Mouse (Mus musculus): ENCODE measurements around the gene Bckdha. TPM values are rescaled to one million over a fixed set of nuclear protein-coding genes. Genes with fewer than 3 reads are reported as not detected.

Gene Bckdha
- polyA plus RNA-seq, 1 experiment: not detected

DNA sequence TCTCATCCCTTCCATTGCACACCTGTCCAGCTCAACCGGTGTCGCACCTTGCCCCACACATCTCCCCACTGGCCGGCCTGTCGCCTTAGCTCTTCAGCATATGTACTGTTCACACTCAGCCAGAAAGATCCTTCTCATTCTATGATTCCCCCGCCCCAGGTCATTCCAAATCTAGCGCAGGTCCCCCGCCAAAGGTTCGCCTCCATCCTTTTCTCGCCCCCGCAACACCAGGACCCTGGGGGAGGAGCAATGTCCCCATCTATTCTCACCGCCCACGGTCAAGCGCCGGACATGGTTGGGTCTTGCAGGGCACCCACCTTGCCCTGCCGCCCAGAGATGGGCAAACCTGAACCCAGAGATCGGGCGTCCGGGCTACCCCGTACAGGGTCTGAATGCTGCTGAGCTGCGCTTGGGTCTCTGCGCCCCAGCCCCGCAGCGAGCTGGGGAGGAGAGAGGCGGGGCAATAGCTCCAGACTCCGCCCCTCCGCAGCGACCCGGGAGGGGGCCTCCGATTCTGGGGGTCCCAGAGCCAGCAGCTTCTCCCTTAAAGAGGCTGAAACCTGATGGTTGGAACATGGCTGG is 16.0 kb upstream of the Bckdha start, which contains the start of gene Tmem91:
Gene Tmem91 (minus strand): TSS at position 448 of the 582 bp plus-strand sequence.
- Histone ChIP-seq H3K4me3 (ENCODE audit: insufficient read depth, low read depth, low read length) (peak within 1 kb of the TSS; percentile 68), H3K4me1 (ENCODE audit: control insufficient read depth, insufficient read depth, low read length) (peaks cover 13% of the 10 kb centered on the region; the same call in 1 of the 2 replicates), H3K27ac (ENCODE audit: insufficient read depth, low read depth, low read length) (peak within 1 kb of the TSS; percentile 57)
- TF ChIP-seq POLR2A (IDR thresholded peaks at IDR 0.05; ENCODE audit: insufficient read depth, low read depth, low read length) (peak; percentile 44; the same call in 1 of the 2 replicates), CTCF (IDR thresholded peaks at IDR 0.05; ENCODE audit: insufficient read depth, low read depth, low read length) (no peak)
- 2% methylated on average over 29 of the region's 29 CpGs for WGBS

GRCm38 (mm10) chr7:25674297-25674696 is 15.5 kb upstream of the Bckdha start:
- Histone ChIP-seq H3K4me1 (ENCODE audit: control insufficient read depth, insufficient read depth, low read length) (peaks cover 13% of the 10 kb centered on the region; the same call in 1 of the 2 replicates), H3K27ac (ENCODE audit: insufficient read depth, low read depth, low read length) (peak overlapping the region; percentile 57; the same call in 1 of the 2 replicates), H3K4me3 (ENCODE audit: insufficient read depth, low read depth, low read length) (peak overlapping the region; percentile 68)
- no peak for TF ChIP-seq POLR2A (IDR thresholded peaks at IDR 0.05; ENCODE audit: insufficient read depth, low read depth, low read length)
- no peak for TF ChIP-seq CTCF (IDR thresholded peaks at IDR 0.05; ENCODE audit: insufficient read depth, low read depth, low read length)
- 21% methylated on average over 9 of the region's 9 CpGs for WGBS

DNA sequence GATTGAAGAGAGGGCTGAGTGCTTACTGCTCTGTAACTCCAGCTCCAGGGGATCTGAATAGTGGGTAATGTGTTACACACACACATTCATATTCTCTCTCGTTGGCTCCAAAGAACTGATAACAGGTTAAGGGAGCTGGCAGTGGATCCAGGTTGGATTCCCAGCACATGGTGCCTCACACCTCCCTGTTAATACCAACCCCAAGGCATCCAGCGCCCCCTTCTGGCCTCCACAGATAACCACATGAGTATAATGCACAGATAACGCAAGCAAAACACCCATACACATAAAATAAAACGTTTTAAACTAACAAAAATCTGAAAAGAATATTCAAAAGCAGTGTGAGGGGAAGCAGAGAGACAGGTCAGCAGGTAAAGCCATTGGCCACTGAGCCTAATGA is 13.7 kb upstream of the Bckdha start:
- TF ChIP-seq POLR2A (IDR thresholded peaks at IDR 0.05; ENCODE audit: insufficient read depth, low read depth, low read length) (no peak), CTCF (IDR thresholded peaks at IDR 0.05; ENCODE audit: insufficient read depth, low read depth, low read length) (no peak)
- Histone ChIP-seq H3K4me3 (ENCODE audit: insufficient read depth, low read depth, low read length) (no peak overlapping the region), H3K4me1 (ENCODE audit: control insufficient read depth, insufficient read depth, low read length) (peaks cover 13% of the 10 kb centered on the region; the same call in 1 of the 2 replicates), H3K27ac (ENCODE audit: insufficient read depth, low read depth, low read length) (no peak overlapping the region)
- 56% methylated on average over 4 of the region's 4 CpGs for WGBS

DNA sequence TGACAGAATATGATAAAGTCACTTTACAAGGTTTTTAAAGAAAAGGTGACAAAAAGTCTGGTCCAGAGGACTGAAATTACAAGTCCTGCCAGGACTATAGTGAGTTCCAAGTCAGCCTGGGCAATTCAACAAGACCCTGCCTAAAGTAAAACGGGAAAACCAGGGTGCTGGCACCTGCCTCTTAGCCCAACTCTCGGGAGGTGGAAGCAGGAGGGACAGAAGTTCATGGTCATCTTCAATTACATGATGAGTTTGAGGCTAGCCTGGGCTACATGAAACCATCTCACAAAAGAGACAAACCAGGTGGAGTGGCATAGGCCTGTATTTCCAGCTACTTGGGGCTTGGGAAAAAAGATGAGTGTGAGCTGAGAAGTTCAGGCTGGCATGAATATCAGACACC is 12.9 kb upstream of the Bckdha start:
- H3K4me1 ChIP-seq (ENCODE audit: control insufficient read depth, insufficient read depth, low read length): peaks cover 12% of the 10 kb centered on the region; the same call in 1 of the 2 replicates
- TF ChIP-seq CTCF (IDR thresholded peaks at IDR 0.05; ENCODE audit: insufficient read depth, low read depth, low read length) (no peak), POLR2A (IDR thresholded peaks at IDR 0.05; ENCODE audit: insufficient read depth, low read depth, low read length) (no peak)
- no peak overlapping the region for H3K4me3 ChIP-seq (ENCODE audit: insufficient read depth, low read depth, low read length)
- 74% methylated on average over 2 of the region's 2 CpGs for WGBS
- H3K27ac ChIP-seq (ENCODE audit: insufficient read depth, low read depth, low read length): no peak overlapping the region

GRCm38 (mm10) chr7:25670096-25670495 is 11.3 kb upstream of the Bckdha start:
- TF ChIP-seq CTCF (IDR thresholded peaks at IDR 0.05; ENCODE audit: insufficient read depth, low read depth, low read length): no peak
- TF ChIP-seq POLR2A (IDR thresholded peaks at IDR 0.05; ENCODE audit: insufficient read depth, low read depth, low read length): no peak
- H3K27ac ChIP-seq (ENCODE audit: insufficient read depth, low read depth, low read length): no peak overlapping the region
- H3K4me1 ChIP-seq (ENCODE audit: control insufficient read depth, insufficient read depth, low read length): 0 out of 2 replicates have a peak, but pooled peaks cover 2% of the 10 kb centered on the region
- no peak overlapping the region for H3K4me3 ChIP-seq (ENCODE audit: insufficient read depth, low read depth, low read length)
- 89% methylated on average over 4 of the region's 4 CpGs for WGBS

DNA sequence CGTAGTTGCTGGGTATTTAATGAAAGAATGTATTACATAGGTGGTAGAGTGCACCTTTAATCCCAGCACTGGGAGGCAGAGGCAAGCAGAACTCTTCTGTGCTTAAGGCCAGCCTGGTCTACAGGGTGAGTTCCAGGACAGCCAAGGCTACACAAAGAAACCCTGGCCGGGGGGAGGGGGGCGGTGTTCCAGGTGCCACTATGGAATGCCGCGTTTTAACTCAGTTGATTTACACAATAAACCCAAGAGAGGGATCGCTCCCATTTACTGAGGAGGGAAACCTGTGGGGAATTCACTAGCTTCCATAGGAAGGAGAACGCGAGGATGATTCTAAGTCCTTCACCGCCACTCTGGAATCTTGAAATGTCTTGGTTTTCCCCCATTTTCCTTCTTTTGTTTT is 10.8 kb upstream of the Bckdha start:
- WGBS: 81% methylated on average over 9 of the region's 9 CpGs
- no peak for TF ChIP-seq POLR2A (IDR thresholded peaks at IDR 0.05; ENCODE audit: insufficient read depth, low read depth, low read length)
- TF ChIP-seq CTCF (IDR thresholded peaks at IDR 0.05; ENCODE audit: insufficient read depth, low read depth, low read length): no peak
- no peak overlapping the region for H3K27ac ChIP-seq (ENCODE audit: insufficient read depth, low read depth, low read length)
- no peak overlapping the region for H3K4me3 ChIP-seq (ENCODE audit: insufficient read depth, low read depth, low read length)
- H3K4me1 ChIP-seq (ENCODE audit: control insufficient read depth, insufficient read depth, low read length): 0 out of 2 replicates have a peak, but pooled peaks cover 2% of the 10 kb centered on the region

- H3K4me1 ChIP-seq (ENCODE audit: control insufficient read depth, insufficient read depth, low read length): no peaks in the 10 kb centered on the region
- no peak overlapping the region for H3K27ac ChIP-seq (ENCODE audit: insufficient read depth, low read depth, low read length)
- H3K4me3 ChIP-seq (ENCODE audit: insufficient read depth, low read depth, low read length): no peak overlapping the region
- no peak for TF ChIP-seq POLR2A (IDR thresholded peaks at IDR 0.05; ENCODE audit: insufficient read depth, low read depth, low read length)
- TF ChIP-seq CTCF (IDR thresholded peaks at IDR 0.05; ENCODE audit: insufficient read depth, low read depth, low read length): no peak
- WGBS: 93% methylated on average over 10 of the region's 10 CpGs
Measured at GRCm38 (mm10) chr7:25669158-25669557, 10.4 kb upstream of the Bckdha start.

DNA sequence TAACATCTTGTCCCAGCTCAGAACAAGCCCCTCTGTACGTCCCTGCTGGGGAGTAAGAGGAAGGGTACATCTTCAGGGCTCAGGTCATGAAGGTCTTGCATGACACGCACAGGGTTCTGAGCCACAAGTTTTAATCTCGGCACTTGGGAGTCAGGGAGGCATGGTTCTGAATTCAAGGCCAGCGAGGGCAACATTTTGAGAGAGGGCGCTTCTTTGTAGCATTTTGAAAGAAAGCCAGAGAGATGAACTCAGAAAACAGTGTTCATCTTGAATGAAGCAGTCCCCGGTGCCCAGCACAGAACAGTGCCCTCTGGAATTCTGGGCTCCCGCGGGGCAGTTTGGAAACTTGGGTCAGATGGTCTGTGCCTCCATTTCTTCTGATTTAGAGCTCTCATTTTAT is 7.6 kb upstream of the Bckdha start:
- no peak overlapping the region for H3K27ac ChIP-seq (ENCODE audit: insufficient read depth, low read depth, low read length)
- TF ChIP-seq CTCF (IDR thresholded peaks at IDR 0.05; ENCODE audit: insufficient read depth, low read depth, low read length): no peak
- no peak for TF ChIP-seq POLR2A (IDR thresholded peaks at IDR 0.05; ENCODE audit: insufficient read depth, low read depth, low read length)
- WGBS: 89% methylated on average over 8 of the region's 8 CpGs
- H3K4me1 ChIP-seq (ENCODE audit: control insufficient read depth, insufficient read depth, low read length): no peaks in the 10 kb centered on the region
- no peak overlapping the region for H3K4me3 ChIP-seq (ENCODE audit: insufficient read depth, low read depth, low read length)

DNA sequence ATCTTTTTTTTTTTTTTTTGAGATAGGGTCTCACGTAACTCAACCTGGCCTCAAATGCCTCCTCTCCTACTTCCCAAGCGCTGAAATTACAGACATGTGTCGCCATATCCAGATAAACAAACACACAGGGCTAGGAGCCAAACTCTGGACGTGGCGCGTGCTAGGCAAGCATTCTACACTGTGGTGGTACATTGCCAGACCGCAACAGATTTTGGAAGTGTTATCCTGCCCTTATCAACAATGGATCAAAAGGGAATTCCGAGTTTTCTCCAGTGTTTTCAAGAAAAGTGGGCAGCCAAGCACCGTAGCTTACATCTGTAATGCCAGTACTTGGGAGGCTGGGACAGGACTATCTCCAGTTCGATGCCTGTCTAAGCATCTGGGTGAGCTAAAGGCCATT is 996 bp downstream of the Bckdha start:
- WGBS: 21% methylated on average over 10 of the region's 10 CpGs
- Histone ChIP-seq H3K27ac (ENCODE audit: insufficient read depth, low read depth, low read length) (no peak overlapping the region), H3K4me1 (ENCODE audit: control insufficient read depth, insufficient read depth, low read length) (peaks cover 16% of the 10 kb centered on the region), H3K4me3 (ENCODE audit: insufficient read depth, low read depth, low read length) (peak overlapping the region; percentile 62)
- no peak for TF ChIP-seq POLR2A (IDR thresholded peaks at IDR 0.05; ENCODE audit: insufficient read depth, low read depth, low read length)
- TF ChIP-seq CTCF (IDR thresholded peaks at IDR 0.05; ENCODE audit: insufficient read depth, low read depth, low read length): no peak

All from olfactory bulb, adult 2 months (tissue).